Mouse (Mus musculus) kidney, postnatal 36 days (tissue): ENCODE measurements around the gene Eif4h.
"Not testable (repeated sequence)": the region's sequence is repeated elsewhere in the genome, so short reads cannot be mapped to it uniquely, and the experiment has no call there.

Experiments used
- DNase-seq, 2 experiments: peaks; one replicate each; pipeline ENCODE4 v3.0.0; 2021 to 2022; ENCODE audit warnings: mixed read lengths in 2 of 2

Gene Eif4h

DNA sequence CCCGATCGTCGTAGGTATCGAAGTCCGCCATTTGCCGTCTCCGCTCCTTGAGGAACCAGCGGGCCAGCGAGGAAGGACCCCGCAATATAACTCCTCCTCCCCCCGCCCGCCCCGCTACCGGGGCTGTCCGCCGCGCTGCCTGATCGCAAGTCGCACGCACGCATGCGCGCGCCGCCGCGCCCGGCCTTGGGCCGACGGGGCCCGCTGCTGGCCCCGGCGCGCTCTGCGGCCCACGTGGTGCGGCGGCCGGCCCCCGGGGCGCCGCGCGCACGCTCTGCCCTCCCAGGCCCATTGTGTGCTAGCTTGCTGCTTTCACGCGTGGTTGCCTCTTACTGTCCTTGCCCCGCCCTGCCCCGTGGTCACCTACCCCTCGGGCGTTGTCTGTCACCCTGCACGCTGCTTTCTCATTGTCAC, at the start of gene Eif4h:
Eif4h (minus strand) TSS at position 222 of the 414 bp plus-strand sequence.
- peak; percentile 97 to 98 for DNase-seq

DNA sequence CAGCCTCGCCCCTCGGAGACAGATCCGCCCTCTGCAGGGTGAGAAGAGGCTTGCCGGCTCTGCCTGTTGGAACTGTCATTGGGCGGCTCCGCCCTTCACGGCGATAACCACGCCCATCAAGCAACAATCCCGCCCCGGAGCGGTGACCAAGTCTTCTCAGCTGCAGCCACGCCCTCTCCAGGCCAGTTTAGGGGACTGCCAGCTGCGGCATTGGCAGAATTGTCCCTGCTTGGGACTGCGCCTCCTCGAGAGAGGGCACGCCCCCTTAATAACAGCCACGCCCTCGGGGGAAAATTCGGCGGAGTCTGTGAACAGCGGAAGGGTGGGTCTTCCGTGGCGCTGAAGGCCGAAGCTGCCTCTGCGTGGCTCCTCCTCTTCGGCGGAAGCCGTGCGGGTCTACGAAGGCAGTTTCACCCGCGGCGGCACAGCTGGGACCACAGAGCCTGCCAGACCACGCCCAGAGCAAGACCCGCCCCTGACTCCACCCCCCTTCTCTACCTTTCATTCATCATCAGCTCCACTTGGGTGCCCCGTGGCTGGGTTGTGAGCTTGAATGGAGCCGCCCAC, 49.5 kb upstream of the Eif4h start:
- DNase-seq, result peak; percentile 99

DNA sequence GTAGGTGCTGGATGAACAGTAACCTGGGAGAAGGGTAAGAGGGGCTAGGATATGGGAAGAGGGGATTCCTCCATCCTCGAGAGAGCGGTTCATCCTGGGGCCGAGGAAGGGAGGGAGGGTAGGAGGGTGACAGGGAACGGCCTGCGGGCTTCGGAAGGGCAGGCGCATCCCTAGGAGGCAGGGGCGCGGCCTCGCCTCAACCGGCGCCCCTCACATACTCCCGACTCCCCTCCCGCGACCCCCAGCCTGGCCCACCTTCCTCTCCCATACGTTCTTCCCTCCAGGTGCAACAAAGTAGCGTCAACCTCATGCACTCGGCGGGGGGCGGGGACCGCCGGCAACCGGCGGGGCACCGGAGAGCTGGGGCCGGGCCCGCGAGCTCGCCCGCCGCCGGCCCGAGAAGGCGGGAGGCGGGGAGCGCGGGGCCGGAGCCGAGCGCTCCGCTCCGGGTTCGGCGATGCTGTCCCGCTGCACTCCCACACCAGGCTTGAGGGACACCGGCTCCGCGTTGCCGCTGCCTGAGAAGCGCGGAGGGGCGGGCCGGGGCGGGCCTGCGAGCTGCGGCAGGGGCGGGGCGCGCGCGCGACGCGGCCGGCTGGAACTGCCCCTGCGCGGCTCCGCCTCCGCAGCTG, 48.9 kb upstream of the Eif4h start, which contains the start of gene Limk1:
Limk1 (minus strand) TSS at position 513 of the 632 bp plus-strand sequence.
- no peak for DNase-seq

DNA sequence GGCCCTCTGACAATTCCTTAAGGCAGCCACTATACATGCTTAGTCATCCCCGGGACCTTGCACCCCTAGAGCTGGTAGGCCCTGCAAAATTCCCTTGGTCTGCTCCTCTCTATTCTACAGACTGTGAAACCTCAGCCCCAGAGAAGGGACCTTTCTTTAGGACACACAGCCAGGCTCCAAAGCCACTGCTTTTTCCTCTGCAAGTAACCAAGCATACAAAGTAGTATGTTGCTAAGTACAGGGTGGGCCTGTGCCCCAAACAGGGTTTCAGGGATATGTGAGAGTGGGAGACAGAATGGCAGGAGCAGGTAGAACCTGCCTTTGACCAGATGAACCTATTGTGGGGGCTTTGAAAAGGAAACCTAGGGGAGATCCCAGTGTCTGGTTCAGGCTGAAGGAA, 47.9 kb upstream of the Eif4h start:
- DNase-seq, result no peak

DNA sequence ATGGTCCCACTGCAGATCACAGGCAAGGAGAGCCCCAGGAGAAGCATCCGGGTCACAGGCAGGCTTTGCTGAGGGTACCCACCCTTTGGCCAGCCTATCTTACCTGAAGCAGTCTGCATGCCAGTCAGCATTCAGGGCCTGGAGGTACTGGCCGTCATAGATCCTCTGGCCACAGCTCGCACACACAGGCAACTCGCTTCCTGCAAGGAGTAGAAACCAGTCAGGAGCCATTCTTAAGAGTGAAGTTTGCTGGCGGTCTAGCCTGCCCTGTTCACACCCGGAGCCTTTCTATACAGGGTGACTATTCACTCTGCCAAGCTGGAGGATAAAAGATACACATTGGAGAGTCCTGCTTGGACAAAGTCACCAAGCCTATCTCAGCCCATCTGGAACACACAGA, 47.3 kb upstream of the Eif4h start:
- no peak for DNase-seq

DNA sequence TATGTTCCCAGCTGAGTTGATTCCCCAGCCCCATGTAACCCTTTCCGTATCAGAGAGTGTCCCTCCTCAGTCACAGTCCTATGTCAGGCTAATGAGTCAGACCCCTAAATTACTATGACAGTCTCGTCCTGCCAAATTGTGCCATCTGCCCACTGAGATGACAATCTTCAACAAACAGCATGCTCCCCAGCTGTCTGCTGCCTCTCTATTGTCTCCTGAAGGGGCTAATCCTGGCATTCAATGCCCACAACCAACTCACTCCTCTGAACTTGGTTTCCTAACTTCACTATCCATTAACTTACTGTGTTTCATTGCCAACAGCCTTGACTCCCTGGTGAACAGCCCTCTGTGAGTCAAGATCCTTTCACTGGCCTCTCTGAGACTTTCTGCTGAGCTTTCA, 45.1 kb upstream of the Eif4h start:
- DNase-seq, result peak in 1 of 2 experiments; percentile 16

DNA sequence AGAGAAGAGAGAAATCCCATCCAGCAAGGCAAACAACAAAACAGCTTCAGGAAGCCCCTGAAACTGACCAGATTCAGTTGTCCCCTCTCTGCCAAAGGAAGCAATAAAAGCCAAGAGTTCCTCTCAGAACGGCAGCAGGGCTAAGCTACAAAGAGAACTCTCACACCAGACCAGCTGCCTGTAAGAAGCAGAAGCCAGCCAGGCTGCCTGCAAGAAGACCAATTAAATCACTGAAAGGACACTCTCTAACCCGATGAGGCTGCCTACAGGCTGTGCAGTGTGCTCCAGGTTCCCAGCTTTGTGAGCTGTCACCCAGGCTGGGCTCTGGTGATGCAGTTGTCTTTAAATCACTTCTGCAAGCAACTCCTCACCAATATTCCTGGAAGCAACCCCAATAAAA, 44.5 kb upstream of the Eif4h start:
- DNase-seq, result no peak

DNA sequence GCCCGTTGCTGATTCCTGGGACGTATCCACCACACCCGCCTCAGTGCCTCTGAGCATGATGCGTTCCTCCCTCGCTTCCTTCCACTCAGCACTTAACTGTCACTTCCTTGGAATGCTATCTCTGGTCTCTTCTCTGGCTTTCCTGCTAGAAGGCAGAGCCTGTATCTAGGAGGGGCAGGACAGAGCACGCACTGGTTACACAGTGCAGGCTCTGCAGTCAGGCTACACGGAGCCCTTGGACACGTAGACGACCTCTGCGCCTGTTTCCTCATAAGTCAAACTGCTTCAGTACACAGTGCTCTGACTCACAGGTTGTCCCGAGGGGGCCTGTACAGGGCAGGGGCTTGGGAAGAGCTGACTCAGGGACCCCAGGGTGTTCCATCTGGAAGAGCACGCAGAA, 40.9 kb upstream of the Eif4h start:
- peak; percentile 26 to 55 for DNase-seq

DNA sequence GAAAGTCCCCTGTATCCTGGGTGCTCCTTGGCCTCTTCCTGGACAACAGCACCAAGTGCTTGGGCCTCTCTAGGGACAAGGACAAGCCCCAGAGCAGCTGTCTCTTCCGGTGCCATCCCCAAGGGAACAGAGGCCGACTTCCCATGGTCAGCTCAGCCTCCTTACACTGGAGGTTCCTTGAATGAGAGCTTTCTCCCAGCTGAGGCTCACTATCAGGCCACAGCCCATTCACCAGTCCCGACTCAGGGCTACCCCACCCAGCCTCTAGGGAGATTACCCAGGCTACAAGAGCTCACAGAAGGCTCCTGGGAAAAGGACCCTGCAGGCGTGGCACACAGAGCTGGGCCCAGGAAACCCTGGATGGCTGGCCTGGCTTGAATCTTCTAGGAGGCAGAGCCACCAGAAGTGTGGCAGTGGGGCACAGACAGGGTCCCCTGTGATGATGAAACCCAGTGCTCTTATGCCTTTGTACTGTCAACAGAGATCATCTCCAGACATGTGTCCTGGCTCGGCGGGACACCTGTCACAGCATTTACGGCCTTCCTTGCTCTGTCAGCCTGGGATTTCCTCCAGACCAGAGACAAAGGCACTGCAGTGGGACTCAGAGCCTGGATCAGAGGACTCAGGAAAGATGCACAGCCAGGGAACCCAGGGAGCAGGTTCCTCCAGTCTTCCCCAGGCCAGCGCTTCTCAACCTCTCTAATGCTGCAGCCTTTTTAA, 39.7 kb upstream of the Eif4h start:
- peak; percentile 36 to 48 for DNase-seq

DNA sequence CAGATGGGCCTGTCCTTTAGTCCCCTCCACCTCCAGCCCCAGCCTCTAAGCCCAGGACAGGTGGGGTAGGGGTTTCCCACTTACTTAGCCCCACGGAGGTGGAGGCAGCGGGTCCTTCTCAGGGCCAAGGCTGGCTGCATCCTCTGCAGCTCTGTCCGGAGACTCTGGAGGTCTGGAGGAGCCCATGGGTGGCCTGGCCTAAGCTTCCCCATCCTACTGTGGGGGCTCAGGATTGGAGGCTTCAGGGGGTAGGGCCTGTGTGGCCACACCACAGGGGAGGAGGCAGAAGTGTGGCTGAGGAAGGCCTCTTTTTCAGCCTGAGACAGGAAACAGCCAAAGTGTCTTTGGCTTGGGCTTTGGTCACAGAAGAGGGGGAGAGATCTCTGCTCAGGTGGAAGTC, 38.7 kb upstream of the Eif4h start:
- peak; percentile 24 to 40 for DNase-seq

DNA sequence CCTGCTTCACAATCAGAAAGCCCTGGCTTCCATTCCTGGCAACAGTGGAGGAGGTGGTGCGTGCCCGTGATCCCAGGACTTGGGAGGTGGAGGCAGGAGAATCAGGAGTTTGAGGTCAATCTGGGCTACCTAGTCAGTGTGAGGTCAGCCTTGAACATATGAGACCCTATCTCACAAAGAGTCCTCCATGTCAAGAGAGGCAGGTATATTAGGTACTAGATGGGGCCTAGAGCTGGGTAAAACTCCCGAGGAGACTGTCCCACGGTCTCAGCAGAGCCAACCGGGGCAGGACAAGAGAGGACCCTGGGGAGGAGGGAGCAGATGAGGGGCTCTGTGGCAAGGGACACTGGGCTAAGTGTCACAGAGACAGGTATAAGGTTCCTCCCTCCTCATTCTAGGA, 38.2 kb upstream of the Eif4h start:
- DNase-seq, result no peak

DNA sequence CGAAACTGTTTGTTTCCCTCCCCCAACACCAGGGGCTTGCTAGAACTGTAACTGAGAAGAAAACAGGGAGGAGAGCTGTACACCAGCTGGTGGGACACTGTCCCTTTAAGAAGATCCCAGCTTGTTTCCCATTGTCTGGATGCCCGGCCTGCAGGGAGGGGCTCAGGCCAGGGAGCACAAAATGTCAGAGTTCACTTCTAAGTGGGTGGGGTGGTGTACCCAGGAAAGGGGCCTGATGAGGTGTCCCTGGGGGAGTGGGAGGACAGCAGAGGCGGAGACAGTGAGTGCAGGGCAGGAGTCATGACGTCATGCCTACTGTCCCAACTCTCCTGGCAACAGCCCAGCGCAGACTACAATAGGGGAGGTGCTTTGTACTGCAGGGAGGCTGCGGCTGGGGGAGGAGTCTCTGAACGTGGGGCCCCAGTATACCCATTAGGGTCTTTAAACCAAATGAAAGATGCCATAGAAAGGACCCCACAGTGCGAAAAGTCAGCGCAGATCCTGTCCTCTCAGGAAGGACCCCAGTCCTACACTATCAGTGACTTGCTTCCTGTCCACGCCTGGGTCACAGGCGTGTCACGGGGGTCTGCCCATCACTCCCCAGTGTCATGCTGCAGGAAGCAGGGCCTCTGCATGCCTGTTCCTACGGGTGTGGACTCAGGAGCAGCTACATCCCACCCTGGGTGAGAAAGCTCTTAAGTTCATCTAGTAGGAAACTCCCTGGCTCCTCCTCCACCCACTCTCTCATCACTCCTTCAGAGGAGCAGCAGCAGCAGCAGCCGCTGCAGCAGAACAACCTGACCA, 36.9 kb upstream of the Eif4h start:
- DNase-seq, result peak; percentile 83 to 90

DNA sequence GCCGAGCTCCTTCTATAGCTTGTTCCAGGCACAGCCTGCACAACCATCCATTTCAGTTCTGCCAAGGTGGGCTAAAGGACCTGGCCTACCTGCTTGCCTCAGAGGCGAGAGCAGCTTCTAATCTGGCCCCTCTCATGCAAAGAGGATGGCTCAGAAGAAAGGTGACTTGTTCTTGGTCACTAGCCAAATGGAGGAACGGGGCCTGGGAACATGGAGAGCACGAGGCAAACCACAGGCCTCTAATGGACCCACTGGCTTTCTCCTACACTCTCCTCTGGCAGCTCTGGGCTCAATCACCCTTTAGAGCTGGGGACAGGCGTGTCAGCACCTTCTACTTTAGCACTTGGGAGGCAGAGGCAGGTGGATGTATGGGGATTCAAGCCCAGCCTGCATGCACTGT, 35.7 kb upstream of the Eif4h start:
- DNase-seq, result no peak

DNA sequence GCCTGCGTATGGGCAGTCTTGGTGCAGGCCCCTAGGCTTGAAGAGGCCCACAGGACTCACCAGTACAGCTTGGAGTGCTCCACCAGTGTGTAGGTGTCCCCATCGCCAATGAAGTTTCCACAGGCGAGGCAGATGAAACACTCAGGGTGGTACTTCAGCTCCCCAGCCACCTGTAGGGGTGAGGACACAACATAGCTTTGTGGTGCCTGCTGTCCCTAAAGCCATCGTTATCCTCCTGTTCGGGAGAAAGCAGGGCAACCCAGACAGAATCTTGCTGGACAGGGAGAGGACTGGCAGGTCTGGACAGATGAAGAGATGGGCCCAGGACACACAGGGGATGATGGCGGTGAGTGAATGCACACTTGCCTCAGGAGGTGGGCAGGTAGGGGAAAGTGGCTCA, 33.3 kb upstream of the Eif4h start:
- no peak for DNase-seq

DNA sequence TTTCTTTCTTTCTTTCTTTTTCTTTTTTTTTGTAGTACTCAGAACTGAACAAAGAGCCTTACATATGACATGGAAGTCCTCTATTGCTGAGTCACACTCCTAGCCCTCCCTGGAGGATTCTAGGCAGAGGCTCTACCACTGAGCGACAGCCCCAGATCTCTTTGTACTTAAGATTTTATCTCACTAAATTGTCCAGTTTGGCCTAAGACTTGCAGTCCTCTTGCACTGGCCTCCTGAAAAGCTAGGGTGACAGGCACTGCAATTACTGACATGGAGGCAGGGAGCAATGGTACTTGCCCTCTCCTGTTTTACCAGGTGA, 32.9 kb upstream of the Eif4h start:
- DNase-seq, result no peak

DNA sequence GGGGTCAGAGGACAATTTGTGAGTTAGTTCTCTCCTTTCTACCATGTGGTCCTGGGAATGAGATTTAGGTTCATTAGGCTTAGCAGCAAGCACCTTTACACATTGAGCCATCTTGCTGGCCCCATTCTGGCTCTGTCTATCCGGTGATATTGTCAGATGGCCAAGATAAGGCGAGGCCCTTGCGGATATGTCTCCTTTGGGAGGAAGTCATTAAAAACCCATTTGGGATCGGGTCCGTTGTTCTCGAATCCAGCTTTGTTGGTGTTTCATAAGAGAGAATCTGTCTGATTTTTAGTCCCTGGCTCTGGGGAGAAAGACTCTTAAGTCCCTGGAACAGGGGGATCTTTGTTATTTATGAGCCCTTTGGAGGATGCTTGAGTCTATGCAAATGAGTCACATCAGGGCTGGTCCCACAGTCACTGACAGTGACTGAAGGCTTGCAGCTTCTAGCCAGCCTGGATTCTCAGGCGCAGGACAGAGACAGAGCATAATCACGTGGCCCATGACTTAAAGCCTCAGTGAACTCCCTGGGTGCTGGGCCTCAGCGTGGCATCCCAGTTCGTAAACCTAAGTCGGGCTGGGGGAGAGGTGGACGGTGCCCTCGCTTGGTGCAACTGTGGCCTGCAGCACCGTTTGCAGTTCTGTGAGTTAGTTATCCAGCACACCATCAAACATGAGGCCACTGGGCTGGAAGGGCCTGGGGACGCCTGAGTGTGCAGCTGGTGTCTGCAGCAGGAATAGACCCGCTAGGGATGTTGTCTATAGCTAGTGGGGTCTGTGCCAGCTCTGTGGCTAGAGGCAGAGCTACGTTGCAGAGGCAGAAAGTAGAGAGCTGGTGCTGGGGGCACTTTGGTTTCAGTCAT, 32.3 kb upstream of the Eif4h start:
- DNase-seq, result peak; percentile 38 to 43

DNA sequence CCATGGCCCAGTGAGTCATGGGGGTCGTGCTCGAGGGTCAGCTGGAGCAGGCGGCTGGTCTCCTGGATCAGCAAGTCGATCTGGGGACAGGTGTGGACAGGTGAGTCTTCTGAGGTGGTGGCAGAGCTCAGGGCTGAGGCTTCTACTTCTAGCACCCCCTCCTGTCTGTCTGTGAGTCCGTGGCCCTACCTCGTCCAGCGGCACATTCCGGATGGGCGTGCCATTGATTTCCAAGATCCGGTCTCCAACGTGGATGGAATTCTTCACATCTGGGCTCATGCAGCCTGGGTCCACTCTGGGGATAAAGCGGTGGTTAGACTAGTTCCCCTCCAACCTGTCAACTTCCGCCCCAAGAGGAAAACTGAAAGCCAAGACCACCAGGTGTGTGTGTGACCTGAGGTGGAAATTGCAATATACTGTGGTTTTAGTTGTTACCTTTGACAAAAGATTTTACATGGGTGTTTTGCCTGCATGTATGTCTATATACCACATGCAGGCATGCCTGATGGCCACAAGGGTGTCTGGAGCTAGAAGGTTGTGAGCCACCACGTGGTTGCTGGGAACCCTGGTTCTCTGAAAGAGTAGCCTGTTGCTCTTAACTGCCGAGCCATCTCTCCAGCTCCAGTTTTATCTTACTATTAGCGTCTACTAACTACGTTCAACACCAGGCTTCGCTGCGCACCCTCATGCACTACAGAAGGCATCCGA, 29.9 kb upstream of the Eif4h start:
- no peak for DNase-seq

DNA sequence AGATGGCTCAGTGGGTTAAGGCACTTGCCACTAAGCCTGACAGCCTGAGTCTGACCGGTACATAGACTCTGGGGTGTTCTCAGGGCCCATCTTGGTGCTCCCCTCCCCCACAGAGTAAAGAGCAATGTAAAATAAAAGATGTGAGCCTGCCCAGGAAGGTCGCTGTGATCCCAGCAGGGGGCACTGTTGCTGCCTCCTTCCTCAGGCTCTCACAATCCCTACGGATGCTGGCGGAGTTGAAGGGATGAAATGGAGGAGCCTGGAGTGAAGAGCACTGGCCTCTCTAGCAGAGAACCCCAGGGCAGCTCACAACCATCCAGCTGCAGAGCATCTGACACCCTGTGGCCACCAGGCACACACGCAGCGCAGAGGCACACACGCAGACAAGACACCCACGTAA, 29.2 kb upstream of the Eif4h start:
- DNase-seq, result peak; percentile 26 to 70

DNA sequence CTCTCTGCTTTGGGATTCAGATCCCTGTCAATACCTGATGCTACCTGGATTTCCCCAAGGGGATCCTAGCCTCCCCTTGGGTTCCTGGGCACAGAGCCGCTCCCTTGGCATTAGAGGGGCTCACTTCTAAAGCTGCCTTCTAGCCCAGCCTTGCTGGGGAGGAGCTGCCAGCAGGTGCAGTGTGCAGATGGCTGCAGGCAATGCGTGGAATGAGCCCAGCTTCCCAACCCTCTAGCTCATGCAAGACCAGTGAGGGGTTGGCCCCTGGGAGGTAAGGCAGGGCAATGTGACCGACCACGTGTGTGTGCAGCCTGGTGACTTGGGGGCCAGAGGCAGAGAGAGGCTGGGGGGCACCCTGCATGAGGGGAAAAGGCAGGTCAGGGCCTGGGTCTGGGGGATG, 17.4 kb upstream of the Eif4h start:
- DNase-seq, result no peak

DNA sequence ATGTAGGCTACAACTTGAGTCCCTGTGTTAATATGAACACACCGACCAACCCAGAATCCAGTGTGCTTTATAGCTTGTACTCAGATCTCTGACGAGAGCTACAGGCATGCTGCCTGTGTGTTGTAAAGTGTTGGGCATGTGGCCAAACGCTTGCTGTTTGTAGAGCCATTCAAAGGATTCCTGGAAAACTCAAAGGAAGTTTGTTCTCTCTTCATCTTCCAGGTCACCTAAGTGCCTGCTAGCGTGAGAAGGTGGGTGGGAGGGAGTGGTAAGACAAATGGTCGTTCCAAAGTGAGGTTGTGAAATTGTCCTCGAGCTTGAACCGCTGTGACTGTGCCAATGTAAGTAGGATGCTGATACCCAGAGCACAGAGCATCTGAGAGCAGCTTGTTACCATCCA, 12.7 kb upstream of the Eif4h start:
- DNase-seq, result peak; percentile 7 to 22

DNA sequence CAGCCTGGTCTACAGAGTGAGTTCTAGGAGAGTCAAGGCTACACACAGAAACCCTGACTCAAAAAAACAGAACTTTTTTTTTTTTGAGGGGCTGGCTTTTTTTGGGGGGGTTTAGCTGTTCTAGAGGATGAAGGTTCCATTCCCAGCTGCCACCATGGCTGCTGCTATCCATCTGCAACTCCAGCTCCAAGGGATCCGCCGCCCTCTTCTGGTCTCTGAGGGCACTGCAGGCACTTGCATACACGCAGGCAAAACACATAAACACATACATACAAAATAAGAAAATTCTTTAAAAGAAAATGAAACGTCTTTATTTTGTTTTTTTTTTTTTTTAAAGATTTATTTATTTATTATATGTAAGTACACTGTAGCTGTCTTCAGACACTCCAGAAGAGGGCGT, 11.6 kb upstream of the Eif4h start:
- peak; percentile 59 to 86 for DNase-seq

DNA sequence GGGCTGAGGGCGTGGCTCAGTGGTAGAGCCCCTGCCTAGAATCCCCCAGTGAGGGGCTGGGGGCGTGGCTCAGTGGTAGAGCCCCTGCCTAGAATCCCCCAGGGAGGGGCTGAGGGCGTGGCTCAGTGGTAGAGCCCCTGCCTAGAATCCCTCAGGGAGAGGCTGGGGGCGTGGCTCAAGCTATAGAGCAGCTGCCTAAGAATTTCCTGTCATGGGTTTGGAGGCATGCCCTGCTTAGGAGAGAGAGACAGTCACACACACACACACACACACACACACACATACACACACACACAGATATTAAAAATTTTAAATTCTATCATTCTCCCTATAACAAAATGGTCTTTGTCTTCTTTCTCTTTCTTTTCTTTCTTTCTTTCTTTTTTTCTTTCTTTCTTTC, 9.7 kb upstream of the Eif4h start:
- not testable (repeated sequence) for DNase-seq
